Mouse (Mus musculus) left cerebral cortex, adult 18-20 months (tissue): ENCODE results near the gene Sox5. TPM values are rescaled to one million over a fixed set of nuclear protein-coding genes. Genes with fewer than 3 reads are reported as not detected.
A peak's percentile ranks its signal among the peaks of the same experiment; 100 is the strongest.

Experiments
- DNase-seq, 2 experiments: peaks; one replicate each; pipeline ENCODE4 v3.0.0; 2021 to 2022; ENCODE audit warnings: low spot score in 2 of 2, mixed read lengths in 1 of 2
- long read RNA-seq, 2 experiments: library from polyadenylated mRNA; stranded (forward); transcript quantifications; one replicate each; pipeline ENCODE4 v2.0.0; 2021
- total RNA-seq, 2 experiments: library from RNA; stranded (reverse); gene quantifications; 2 replicates each; pipeline ENCODE4 v1.2.3; 2021

Gene Sox5
- total RNA-seq: 10 to 100 TPM; 49.5 to 54.4 TPM
- long read RNA-seq, experiment 1, full-length matches to known transcripts: 7 of 21 reads
- long read RNA-seq, experiment 1, partial matches to known transcripts: 2 of 21 reads
- long read RNA-seq, experiment 1, other reads (novel, unspliced or antisense): 12 of 21 reads
- long read RNA-seq, experiment 2, full-length matches to known transcripts: 4 of 16 reads
- long read RNA-seq, experiment 2, partial matches to known transcripts: 1 of 16 reads
- long read RNA-seq, experiment 2, other reads (novel, unspliced or antisense): 11 of 16 reads

DNA sequence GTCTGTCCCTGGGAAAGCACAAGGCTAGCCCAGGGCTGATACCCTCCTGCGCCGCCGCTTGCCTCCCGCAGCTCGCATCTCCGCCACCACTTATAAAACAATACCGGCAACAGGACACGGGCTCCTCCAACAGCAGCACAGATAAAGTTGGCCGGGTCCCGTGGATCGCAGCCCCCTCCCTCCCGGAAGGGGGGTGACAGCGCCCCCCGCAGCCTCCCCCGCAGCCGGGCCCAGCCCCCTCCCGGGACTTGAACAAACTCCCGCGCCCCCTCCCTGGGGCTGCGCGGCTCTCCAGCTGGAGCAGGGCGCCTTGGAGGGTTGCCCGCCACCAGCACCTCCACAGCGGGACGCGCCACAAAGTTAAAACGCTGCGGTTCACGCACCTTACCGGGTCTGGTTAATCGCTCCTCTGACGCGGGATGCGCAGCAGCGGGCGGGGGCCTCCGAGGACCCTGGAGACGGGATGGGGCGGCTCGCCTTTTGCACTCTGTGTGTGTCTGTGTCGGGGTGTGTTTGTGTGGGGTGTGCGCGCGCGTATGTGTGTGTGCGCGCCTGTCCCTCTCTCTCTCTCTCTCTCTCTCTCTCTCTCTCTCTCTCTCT, at the start of gene Sox5:
Gene Sox5 (minus strand): TSS at position 547 of the 600 bp plus-strand sequence.
- DNase-seq: peak; percentile 39 to 63

DNA sequence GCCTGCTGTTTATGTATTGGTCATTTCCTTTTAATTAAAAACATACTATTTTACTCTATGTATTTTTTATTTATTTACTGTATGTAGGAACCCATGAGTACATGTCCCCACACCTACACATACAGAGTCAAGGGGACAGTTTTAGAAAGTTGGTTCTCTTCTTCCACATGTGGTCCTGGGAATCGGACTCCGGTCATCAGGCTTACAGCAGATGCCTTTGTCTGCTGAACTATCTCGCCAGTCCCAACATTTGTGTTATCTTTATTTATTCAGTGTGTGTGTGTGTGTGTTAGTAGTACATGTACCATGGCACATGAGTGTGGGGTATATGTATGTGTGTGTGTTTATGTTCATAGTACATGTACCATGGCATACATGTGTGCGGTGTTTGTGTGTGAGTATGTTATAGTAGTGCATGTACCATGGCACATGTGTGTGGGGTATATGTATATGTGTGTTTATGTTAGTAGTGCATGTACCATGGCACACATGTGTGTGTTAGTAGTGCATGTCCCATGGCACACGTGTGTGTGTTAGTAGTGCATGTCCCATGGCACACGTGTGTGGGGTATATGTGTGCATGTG, 43.3 kb upstream of the Sox5 start:
- no peak for DNase-seq

DNA sequence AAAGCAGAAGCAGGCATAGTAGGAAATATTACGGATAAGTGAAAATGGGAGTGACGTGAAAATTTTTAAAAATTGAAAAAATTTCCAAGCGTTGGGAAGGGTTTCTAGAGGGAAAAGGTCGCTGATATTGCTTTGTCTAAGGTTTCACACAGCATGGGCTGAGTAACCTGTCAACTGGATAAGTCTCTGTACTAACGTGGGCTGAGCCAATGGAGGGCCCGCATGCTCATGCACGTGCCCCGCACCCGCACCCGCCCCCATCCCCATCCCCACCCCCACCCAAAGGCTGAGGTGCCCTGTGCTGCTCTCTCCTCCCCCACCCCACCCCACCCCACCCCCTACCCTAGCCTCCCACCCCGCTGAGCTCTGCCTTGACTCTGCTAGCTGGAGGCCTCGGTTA, 42.4 kb upstream of the Sox5 start:
- DNase-seq: no peak

DNA sequence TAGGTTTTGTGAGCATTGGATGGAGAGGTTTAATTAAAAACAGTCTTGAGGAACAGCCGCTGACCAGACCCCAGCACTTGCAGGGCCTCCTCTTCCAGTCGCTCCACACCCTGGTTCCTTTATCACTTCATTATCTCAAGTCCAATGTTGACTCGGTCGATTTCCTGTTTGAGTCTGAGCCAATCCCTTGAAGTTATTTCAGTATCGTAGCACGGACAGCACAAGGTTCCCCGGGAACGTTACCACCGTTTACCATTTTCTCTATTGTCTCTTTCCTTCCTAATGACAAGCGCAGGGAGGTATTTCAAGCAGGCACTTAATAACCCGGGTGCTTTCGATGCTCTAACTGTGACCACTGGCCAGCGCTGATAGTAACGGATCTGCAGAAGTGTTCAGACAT, 40.8 kb upstream of the Sox5 start:
- DNase-seq: no peak

DNA sequence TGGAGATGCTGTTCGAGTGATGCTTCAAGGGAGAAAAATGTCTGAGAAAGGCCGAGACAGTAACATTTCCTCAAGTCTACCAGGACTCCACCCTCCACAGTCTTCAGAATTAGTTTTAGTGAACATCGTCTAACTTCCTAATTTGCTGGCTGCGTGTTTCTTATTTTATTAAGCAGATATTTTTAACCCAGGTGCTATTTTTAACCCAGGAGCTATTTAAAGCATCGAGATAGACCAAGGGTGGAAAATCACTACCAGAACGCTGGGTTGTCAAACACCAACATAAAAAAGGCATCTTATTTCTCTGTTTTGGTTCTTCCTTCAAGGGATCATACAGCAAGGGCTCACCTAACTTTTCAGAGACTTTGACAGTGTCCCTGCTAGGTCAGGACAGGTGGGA, 39.2 kb upstream of the Sox5 start:
- DNase-seq: no peak

DNA sequence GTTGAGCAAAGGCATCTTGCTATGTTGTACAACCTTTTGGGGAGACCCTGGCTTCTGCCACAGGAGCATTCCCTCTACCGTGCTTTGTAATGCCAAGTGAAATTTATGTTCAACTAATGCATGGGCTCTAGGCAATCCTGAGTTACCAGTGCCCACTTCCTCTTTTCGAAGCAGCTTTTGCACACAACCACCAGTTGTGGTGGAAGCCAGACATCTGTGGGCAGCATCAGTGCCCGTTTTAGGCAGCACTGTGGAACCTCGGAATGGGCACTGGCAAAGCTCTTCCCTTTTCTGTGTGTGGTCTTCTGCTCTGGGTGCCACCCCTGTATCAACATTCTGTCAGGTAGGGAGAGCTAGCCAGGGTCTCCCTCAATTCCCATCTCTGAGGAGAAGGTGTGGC, 36.2 kb upstream of the Sox5 start:
- peak in 1 of 2 experiments; percentile 4 for DNase-seq

DNA sequence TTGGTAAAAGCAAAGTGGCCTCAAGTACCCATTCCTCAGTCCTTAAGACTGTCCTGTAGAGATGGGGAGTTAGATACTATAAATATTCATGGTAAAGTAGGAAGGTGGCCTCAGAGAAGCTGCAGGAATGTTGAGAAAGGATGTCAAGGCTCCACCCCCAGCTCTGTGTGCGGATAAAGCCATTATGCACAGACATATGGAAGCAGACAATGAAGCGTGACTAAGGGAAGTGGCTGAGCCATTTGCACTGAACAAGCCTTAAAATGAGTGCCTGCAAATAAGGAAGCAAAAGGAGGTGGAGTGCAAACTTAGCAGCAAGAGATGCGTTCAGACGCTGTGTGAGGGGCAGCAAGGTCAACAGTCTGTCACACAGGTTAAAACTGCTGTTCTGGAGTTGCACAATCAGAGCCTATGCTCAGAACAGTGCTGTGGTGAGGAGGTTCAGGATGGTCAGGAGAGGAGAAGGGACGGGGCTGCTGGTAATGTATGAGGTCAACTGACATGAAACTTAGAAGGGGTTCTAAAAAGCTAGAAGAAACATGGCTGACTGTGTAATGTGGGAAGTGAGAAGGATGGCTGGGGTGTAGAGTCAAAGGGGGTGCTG, 35.7 kb upstream of the Sox5 start:
- peak in 1 of 2 experiments; percentile 26 for DNase-seq

DNA sequence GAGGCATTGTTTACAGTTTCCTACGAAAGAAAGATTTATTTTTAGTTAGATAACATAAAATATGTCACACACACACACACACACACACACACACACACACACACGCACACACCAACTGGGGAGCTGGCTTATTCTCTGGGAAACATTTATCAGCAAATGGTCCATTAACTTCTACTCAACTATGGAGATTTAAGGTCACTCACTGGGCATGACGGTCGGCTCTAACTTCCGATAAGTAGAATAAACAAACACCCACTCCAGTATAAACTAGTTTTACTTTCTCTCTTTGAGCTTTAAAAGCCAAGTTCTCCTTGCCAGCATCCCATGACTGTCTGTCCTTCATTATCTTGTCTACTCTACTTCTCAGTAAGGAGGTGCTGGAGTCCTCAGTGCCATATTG, 33.8 kb upstream of the Sox5 start:
- DNase-seq: no peak

DNA sequence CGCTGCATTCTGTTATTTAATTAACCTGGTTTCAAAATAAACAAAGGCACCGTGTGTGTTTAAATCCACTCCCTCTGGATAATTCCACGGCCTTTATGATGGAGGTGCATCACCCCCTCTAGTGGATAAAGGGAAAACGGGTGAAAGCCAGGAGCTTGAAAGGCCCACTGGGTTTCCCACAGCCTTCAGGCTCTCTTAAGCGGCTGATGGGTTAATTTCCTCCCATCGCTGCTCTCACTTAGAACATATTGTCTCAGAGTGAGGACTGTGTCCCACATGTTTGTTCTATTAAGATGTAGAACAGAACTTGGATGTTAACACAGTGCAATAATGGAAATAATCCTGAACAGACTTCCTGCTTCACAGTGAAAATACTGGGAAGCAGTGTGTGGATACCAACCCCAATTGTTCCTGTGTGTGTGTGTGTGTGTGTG, 33.2 kb upstream of the Sox5 start:
- DNase-seq: peak; percentile 47 to 54

DNA sequence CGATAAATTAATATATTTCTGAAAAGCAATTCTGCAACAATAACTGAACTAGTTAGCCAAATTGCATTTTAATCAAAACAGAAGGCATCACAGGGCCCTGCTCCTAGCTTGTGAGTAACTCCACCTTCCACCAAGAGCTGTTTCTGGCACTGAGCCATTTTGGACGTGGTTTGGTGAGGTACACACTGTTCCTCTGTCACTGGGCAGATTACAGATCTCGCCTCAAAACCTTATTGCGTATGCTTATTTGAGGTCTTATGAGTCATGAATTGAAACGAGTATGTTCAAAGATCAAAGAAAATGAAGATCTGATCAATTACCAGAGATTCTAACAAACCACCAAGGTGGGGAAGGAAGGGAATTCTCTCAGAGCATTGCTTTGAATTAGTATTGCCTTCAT, 22.5 kb upstream of the Sox5 start:
- no peak for DNase-seq

DNA sequence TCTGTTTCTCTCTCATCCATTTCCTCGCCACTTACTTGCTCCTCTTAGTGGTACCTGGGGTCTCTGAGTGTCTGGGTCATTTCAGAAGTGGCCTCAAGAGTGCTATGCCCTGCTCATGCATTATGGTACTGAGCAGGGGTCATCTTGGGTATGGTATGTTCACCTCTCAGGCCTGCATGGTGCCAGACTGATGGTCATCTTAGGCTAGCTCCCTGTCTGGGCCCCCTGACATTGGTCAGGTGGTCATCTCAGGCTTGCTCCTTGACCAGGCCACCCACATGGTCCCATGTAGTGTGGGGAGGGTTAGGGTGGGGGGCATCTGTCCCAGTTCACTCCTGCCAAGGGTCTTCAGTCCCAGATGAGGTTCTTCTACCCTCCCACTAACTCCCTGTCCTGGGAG, 21.3 kb upstream of the Sox5 start:
- no peak for DNase-seq

DNA sequence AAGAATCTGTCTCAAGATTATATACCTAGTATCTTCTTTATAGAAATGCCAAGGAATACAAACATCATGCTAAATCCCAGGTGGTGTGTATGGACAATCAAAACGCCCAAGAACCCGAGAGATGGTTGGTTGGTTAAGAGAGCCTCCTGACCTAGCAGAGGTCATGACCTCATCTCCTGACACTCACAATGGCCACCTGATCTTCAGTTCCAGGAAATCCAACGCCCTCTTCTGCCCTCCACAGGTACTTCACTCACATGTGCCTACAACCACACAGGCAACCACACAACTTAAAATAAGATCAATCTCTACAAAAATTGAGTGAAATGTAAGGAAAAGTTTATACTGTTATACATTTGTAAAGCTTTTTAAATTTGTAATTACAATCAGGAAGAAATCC, 12.6 kb upstream of the Sox5 start:
- DNase-seq: no peak

DNA sequence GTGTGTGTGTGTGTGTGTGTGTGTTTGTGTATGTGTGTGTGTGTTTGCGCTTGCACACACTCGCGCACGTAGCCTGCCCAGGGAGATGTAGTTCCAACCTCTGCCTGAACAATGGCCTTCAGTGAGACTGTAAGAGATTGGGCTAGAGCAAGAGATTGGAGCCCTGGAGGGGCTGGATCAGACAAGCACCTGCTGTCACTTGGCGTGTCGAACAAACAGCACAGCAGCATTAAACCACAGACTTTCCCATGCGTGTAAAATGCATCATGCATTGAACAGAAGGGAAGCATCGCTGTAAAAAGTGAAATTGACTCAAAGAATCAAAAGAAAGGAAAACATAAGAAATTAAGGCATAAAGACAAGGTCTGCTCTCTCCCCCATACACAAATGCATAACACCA, 11.1 kb upstream of the Sox5 start:
- no peak for DNase-seq

DNA sequence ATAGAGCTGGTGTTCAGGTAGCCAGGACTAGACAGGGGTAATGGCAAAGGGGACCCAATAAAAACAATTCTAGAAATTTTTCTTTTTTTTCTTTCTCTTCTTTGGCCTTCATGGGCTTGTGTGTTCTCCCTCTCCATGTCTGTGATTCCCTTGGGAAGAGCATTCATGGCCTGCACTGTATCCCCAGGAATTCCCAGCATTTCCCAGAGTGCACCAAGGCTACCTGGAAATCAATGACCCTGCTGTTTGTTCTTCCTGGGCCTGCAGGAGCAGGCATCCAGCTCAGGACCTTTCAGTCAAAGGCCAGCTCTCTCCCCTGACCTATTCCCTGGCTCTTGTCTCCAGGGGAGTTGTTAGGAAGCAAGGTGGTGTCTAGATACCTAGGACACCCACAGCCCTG, 1.5 kb upstream of the Sox5 start:
- DNase-seq: no peak

DNA sequence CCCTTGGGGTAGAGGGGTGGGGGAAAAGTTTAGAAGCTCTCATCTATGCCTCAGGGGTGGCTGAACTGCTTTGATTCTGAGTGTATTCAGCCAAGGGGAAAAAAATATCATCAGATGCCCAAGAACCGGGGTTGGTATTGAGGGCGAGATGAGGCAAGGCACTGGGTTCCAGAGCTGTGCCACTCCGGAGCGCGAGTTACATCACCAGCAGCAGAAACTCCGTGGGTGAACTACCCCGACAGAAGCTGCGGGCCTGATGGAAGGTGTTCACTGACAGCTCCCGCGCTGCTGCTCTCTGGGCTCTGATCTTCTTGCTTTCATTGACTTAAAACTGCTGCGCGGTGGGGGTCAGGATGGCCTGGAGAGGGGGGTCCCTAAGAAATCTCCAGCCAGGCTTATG, 1.1 kb upstream of the Sox5 start:
- DNase-seq: peak; percentile 31 to 60

DNA sequence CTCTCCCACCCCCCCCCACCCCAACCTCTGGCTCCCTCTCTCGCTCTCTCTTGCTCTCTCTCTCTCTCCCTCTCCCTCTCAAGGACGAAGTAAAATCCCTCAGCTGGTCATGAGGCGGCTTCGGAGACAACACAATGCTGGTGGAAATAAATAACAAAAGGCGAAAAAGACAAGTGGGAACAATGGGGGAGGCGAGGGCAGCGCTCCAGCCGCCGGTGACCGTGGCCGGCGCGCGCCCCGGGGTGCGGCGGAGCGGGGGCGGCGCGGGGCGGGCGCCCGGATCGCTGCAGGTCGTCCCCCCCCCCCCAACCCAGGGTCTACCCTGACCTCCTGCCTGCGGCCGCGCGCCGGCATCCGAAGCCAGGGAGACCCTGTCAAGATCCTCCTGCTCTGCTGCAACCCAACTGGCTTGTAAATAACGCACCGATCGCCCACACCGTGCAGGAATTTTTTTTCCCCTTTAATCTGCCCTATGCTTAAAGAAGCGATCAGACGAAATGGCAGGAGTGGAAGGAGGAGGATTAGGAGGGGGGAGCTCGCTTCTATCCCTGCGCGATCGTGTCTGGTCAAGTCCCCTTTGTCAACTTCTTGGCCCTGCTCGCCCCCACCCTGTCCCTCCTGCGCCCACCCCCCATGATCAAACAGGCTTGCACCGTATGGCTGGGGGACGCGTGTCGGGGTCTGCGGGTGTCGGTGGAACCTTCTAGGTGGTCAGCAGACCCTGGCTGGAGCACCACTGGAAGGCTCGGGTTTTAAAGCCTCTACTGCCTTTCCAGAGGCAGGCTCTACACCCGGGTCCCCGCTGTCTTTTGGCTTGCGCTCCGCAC, 467 bp upstream of the Sox5 start:
- peak; percentile 5 to 13 for DNase-seq

DNA sequence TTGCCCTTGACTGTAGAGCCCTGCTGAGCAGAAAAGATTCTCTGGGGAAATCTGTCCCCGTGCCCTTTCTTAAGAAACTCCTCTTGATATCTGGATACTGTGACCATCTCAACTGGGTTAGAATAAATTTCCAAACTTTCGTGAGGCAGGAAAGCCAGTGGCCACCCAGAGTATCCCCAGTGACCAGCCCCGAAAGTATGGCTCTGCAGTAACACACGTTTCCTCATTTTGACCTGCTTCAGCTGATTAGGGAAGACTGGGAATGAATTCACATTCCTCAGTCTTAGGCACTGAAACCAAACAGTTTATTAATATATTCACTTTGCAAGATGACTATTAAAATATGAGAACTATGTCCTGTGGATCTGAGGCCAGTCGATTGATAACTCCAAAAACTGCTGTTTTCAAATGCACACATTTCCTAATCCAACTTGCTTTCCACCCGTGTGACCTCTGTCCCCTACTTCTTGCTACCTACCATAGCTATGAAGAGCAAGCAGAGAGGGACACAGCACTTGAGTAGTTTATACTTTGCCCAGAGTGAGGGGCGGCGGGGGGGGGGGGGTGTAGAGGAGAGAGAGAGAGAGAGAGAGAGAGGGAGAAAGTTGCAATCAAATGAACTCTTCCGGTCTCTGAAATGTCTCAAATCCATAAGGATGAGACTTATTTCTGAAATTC, 1.0 kb downstream of the Sox5 start:
- peak in 1 of 2 experiments; percentile 3 for DNase-seq

DNA sequence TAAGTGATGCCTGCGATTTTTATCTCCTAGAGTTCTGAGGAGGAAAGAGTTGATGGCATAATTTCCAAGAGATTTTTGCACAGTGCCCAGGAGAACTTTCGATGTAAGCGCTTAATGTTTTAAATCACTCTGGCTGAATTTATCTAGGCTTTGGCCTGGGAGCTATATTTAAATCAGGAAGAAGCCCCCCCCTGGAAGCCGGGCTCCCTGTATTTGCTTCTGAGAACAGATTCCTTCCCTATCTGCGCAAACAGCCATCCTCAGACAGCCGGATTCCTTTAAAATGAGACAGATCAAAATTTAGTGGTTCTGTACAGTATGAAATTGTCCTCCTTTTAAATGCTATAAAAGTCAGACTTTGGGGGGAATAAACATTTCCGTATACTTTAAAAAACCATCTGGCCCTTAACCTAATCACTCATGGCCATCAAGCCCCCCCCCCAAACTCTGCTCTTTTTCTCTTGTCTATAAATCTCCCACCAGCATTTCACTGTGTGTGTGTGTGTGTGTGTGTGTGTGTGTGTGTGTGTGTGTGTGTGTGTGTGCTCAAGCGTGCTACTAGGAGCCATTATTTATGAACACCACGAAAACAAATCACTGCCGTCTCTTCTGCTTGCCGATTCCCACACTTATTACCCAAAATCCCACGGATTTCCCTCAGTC, 1.7 kb downstream of the Sox5 start:
- DNase-seq: no peak

DNA sequence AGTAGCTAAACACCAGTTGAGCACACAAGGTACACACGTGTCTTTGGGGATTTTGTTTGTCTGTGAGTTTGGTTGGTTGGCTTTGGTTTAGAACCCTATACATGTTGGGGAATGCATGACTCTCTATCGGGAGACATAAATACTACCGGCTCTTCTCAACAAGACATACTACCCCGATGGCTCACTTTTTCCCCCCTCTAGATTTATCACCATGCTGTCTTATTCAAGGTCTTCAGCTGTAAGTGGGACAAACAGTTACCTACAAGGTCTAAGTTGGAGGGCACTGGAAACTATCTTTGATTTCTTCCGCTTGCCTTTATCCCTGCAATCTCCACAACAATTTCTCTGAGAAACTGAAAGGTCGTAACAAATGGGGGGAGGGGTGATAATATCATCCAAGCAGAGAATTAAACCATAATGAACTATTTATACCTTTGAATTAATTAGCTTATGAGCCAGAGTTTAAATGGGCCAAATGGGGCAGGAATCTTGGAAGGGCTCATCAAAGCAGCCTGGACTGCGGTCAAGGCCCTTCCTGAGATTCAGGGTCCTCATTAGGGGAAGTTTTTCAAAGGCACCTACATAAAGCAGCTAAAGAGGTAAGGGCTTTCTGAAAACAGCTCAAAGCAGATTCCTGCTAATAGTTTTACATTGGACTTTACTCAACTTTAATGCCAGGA, 4.3 kb downstream of the Sox5 start:
- no peak for DNase-seq

DNA sequence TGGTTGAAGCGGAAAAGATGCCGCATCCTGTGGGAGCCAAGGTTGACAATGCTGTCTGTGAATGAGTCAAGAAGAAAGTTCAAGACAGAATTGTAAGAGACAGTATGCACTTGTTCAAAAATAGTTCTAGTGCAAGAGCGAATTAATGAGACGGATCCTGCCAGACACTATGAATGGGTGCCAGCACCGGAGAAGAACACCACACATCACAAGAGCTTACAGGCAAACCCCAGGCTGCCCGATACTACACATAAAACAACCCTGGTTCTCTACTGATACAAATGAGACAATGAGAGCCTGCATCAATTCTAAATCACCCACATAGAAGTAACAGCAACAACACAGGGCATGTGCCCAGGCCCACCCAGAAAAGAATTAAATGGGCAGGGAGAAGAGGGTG, 8.0 kb downstream of the Sox5 start:
- DNase-seq: no peak
